In the genomic region with DNA sequence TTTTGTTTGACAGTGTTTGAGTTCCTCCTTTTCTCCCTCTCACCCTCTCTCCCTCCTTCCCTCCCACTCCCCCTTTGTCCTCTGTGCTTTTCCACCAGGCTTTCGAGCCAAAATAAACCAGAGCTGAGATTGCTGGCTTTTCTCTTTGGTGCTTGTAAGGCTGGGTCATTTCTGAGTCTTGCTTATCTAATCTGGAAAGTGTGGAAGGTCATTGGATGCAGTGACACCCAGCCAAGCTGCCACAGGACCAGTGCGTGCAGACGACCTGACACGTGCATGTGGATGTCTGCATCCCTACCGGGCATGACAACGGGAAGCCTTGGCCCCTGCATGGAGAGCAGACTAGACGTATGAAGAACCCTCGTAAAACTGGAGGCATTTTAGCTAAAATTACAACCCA, we compare ENCODE assay signal across 22 mouse cellular contexts.
DNase-seq lines count a peak whose midpoint lies in the region; ATAC-seq and TF ChIP-seq lines count a peak whose summit lies in the region.
"Had no signal": no experiment of that assay in that cellular context is flagged by ENCODE, and none has a peak within 500 bp of the region (broad histone marks: within the 10 kb centered on the region; RNA-seq: fewer than 3 reads in every experiment).

No protein-coding gene starts in this region.

- WGBS in hindbrain, postnatal 0 days, result 68% methylated on average over 8 of the region's 8 CpGs
- WGBS in hindbrain, embryonic 16.5 days, result 88% methylated on average over 8 of the region's 8 CpGs
- WGBS in midbrain, embryonic 11.5 days, result 85% methylated on average over 8 of the region's 8 CpGs
- 85% methylated on average over 8 of the region's 8 CpGs for WGBS in midbrain, embryonic 10.5 days
- WGBS in neural tube, embryonic 15.5 days, result 79% methylated on average over 8 of the region's 8 CpGs

- intact Hi-C loops in heart, postnatal 14 days (cut with DNase I), result loop anchor here (5.0 kb wide), 2 partner anchors 158 to 308 kb away; no protein-coding TSS in a partner anchor

- peak overlapping the region; percentile 68; the same call in 1 of the 2 replicates for H3K27ac ChIP-seq in hindbrain, postnatal 0 days
- H3K27ac ChIP-seq in hindbrain, embryonic 16.5 days (ENCODE audit: low read depth, low read length), result no peak overlapping the region
- no peak overlapping the region for H3K27ac ChIP-seq in midbrain, embryonic 11.5 days (ENCODE audit: low read depth, low read length)
- H3K27ac ChIP-seq in midbrain, embryonic 10.5 days (replicated peaks), result no peak overlapping the region
- peak overlapping the region; percentile 72 for H3K27ac ChIP-seq in neural tube, embryonic 15.5 days (replicated peaks)
- H3K27ac ChIP-seq: embryonic facial prominence, embryonic 10.5 days; gastrocnemius, adult 2 months; kidney, postnatal 0 days; liver, embryonic 14.5 days; neural tube, embryonic 12.5 days; stomach, embryonic 15.5 days had no signal

- peaks cover 5% of the 10 kb centered on the region for H3K4me1 ChIP-seq in hindbrain, postnatal 0 days (ENCODE audit: insufficient read depth, low read length)
- peaks cover 16% of the 10 kb centered on the region for H3K4me1 ChIP-seq in hindbrain, embryonic 16.5 days (ENCODE audit: control insufficient read depth, insufficient read depth, low read depth, low read length)
- peaks cover 7% of the 10 kb centered on the region for H3K4me1 ChIP-seq in midbrain, embryonic 11.5 days (ENCODE audit: control insufficient read depth, insufficient read depth, low read length)
- peaks cover 14% of the 10 kb centered on the region for H3K4me1 ChIP-seq in midbrain, embryonic 10.5 days
- H3K4me1 ChIP-seq in neural tube, embryonic 15.5 days, result peaks cover 32% of the 10 kb centered on the region

- DNase-seq in heart, adult 11 months, result peak; percentile 96
- no peak for DNase-seq in heart, postnatal 14 days
- DNase-seq in hindbrain, postnatal 0 days (ENCODE audit: low spot score), result no peak
- peak; percentile 35 for DNase-seq in midbrain, embryonic 11.5 days (ENCODE audit: low spot score, missing footprints)
- no peak for DNase-seq in midbrain, embryonic 10.5 days (ENCODE audit: low spot score)
- DNase-seq: cerebellum, adult 11-12 months; cerebellum, postnatal 36 days; gastrocnemius, adult 2 months; right cerebral cortex, postnatal 14 days; thymus, postnatal 14 days had no signal

- no peaks in the 10 kb centered on the region for H3K27me3 ChIP-seq in hindbrain, postnatal 0 days (ENCODE audit: insufficient read depth, low read length)
- no peaks in the 10 kb centered on the region for H3K27me3 ChIP-seq in hindbrain, embryonic 16.5 days (replicated peaks; ENCODE audit: control insufficient read depth, insufficient read depth, low read length)
- H3K27me3 ChIP-seq in midbrain, embryonic 11.5 days (ENCODE audit: control insufficient read depth, insufficient read depth, low read length), result no peaks in the 10 kb centered on the region
- H3K27me3 ChIP-seq in midbrain, embryonic 10.5 days (ENCODE audit: low read depth, poor library complexity, severe bottlenecking), result no peaks in the 10 kb centered on the region
- H3K27me3 ChIP-seq in neural tube, embryonic 15.5 days (replicated peaks), result no peaks in the 10 kb centered on the region
- H3K27me3 ChIP-seq: limb, embryonic 12.5 days; neural tube, embryonic 12.5 days; Patski; stomach, embryonic 15.5 days had no signal

- no peak for ATAC-seq in hindbrain, postnatal 0 days
- no peak for ATAC-seq in hindbrain, embryonic 16.5 days
- ATAC-seq in midbrain, embryonic 11.5 days (ENCODE audit: low FRiP score), result no peak
- no peak for ATAC-seq in neural tube, embryonic 15.5 days (ENCODE audit: low FRiP score)
- ATAC-seq: activated CD4-positive, CD25-positive, alpha-beta regulatory T cell, adult 4 months; forebrain, embryonic 16.5 days; inflammation-experienced regulatory T-cells, adult 6 months; Patski had no signal

- H3K36me3 ChIP-seq in hindbrain, postnatal 0 days (ENCODE audit: insufficient read depth, low read length), result no peaks in the 10 kb centered on the region
- no peaks in the 10 kb centered on the region for H3K36me3 ChIP-seq in hindbrain, embryonic 16.5 days (ENCODE audit: control insufficient read depth, insufficient read depth, low read length)
- no peaks in the 10 kb centered on the region for H3K36me3 ChIP-seq in midbrain, embryonic 11.5 days (ENCODE audit: control insufficient read depth, insufficient read depth, low read length)
- H3K36me3 ChIP-seq in midbrain, embryonic 10.5 days, result no peaks in the 10 kb centered on the region
- H3K36me3 ChIP-seq in neural tube, embryonic 15.5 days, result peaks cover 4% of the 10 kb centered on the region; the same call in 1 of the 2 replicates
- H3K36me3 ChIP-seq: embryonic facial prominence, embryonic 10.5 days; limb, embryonic 12.5 days; stomach, embryonic 15.5 days had no signal

- H3K9ac ChIP-seq in hindbrain, postnatal 0 days (replicated peaks; ENCODE audit: low read length), result no peak overlapping the region
- no peak overlapping the region for H3K9ac ChIP-seq in hindbrain, embryonic 16.5 days (ENCODE audit: low read depth, low read length)
- no peak overlapping the region for H3K9ac ChIP-seq in midbrain, embryonic 11.5 days (ENCODE audit: low read length)
- no peak overlapping the region for H3K9ac ChIP-seq in neural tube, embryonic 15.5 days (replicated peaks)
- H3K9ac ChIP-seq: limb, embryonic 12.5 days; liver, embryonic 14.5 days; neural tube, embryonic 12.5 days; stomach, embryonic 15.5 days had no signal

- H3K4me2 ChIP-seq in hindbrain, postnatal 0 days (ENCODE audit: low read depth, low read length), result no peak overlapping the region
- no peak overlapping the region for H3K4me2 ChIP-seq in hindbrain, embryonic 16.5 days (ENCODE audit: low read length)
- H3K4me2 ChIP-seq in midbrain, embryonic 11.5 days, result no peak overlapping the region
- H3K4me2 ChIP-seq in neural tube, embryonic 15.5 days, result no peak overlapping the region
- H3K4me2 ChIP-seq: limb, embryonic 12.5 days; neural tube, embryonic 12.5 days; stomach, embryonic 15.5 days had no signal

- no peaks in the 10 kb centered on the region for H3K9me3 ChIP-seq in hindbrain, postnatal 0 days (ENCODE audit: low read length)
- H3K9me3 ChIP-seq in hindbrain, embryonic 16.5 days (ENCODE audit: control insufficient read depth, low read length), result no peaks in the 10 kb centered on the region
- no peaks in the 10 kb centered on the region for H3K9me3 ChIP-seq in midbrain, embryonic 11.5 days (ENCODE audit: control insufficient read depth, low read length)
- no peaks in the 10 kb centered on the region for H3K9me3 ChIP-seq in midbrain, embryonic 10.5 days (replicated peaks)
- H3K9me3 ChIP-seq in neural tube, embryonic 15.5 days (replicated peaks), result no peaks in the 10 kb centered on the region
- H3K9me3 ChIP-seq: embryonic facial prominence, embryonic 10.5 days; limb, embryonic 12.5 days; neural tube, embryonic 12.5 days; stomach, embryonic 15.5 days had no signal

- TF ChIP-seq CTCF in hindbrain, postnatal 0 days (IDR thresholded peaks at IDR 0.05; ENCODE audit: low read depth), result no peak

- no peak overlapping the region for H3K4me3 ChIP-seq in hindbrain, postnatal 0 days (ENCODE audit: low read length)
- no peak overlapping the region for H3K4me3 ChIP-seq in hindbrain, embryonic 16.5 days (ENCODE audit: low read length)
- H3K4me3 ChIP-seq in midbrain, embryonic 11.5 days (ENCODE audit: low read depth, low read length), result no peak overlapping the region
- no peak overlapping the region for H3K4me3 ChIP-seq in midbrain, embryonic 10.5 days
- no peak overlapping the region for H3K4me3 ChIP-seq in neural tube, embryonic 15.5 days (replicated peaks)
- H3K4me3 ChIP-seq: embryonic facial prominence, embryonic 10.5 days; gastrocnemius, adult 2 months; limb, embryonic 12.5 days; neural tube, embryonic 12.5 days; stomach, embryonic 15.5 days had no signal

Comparison
In these comparisons a context has a peak if more than half of its experiments do, and no peak if none do; other contexts are left out.
1. DNase-seq: peak in heart, adult 11 months (single experiment) and midbrain, embryonic 11.5 days (single experiment); none in heart, postnatal 14 days (0 of 2), hindbrain, postnatal 0 days (single experiment) and midbrain, embryonic 10.5 days (single experiment).
2. H3K27ac ChIP-seq: peak in hindbrain, postnatal 0 days (single experiment) and neural tube, embryonic 15.5 days (single experiment); none in hindbrain, embryonic 16.5 days (single experiment), midbrain, embryonic 11.5 days (single experiment) and midbrain, embryonic 10.5 days (single experiment).